Mouse (Mus musculus): ENCODE results near the gene Atad5. TPM values are rescaled to one million over a fixed set of nuclear protein-coding genes. Genes with fewer than 3 reads are reported as not detected.
"Not testable (repeated sequence)": the region's sequence is repeated elsewhere in the genome, so short reads cannot be mapped to it uniquely, and the experiment has no call there.

Atad5 gene
- polyA plus RNA-seq, 2 experiments: 10.9 to 11.6 TPM

- no peaks in the 10 kb centered on the region for H3K27me3 ChIP-seq (ENCODE audit: control insufficient read depth, insufficient read depth, low read length)
- WGBS (ENCODE audit: insufficient replicate concordance): 37% methylated on average over 6 of the region's 6 CpGs
- no peak for DNase-seq (ENCODE audit: low read depth in 3 of 3, low spot score in 3 of 3)
- H3K4me1 ChIP-seq (replicated peaks; ENCODE audit: control insufficient read depth in 2 of 2, insufficient read depth in 2 of 2, low read length in 1 of 2): peaks cover 5 to 13% of the 10 kb centered on the region in 2 experiments
- ATAC-seq (ENCODE audit: insufficient read depth): no peak
- no peaks in the 10 kb centered on the region for H3K36me3 ChIP-seq (replicated peaks; ENCODE audit: control insufficient read depth, insufficient read depth, low read depth)
- TF ChIP-seq EP300 (IDR thresholded peaks at IDR 0.05; ENCODE audit: low read depth) (no peak), CTCF (IDR thresholded peaks at IDR 0.05; ENCODE audit: low read depth) (no peak; the same call in 1 of the 2 replicates)
- H3K9ac ChIP-seq (replicated peaks): no peak overlapping the region
- no peaks in the 10 kb centered on the region for H3K9me3 ChIP-seq (ENCODE audit: control insufficient read depth, low read length)
- H3K27ac ChIP-seq: no peak overlapping the region
- H3K4me2 ChIP-seq (ENCODE audit: low read depth): no peak overlapping the region
- no peak overlapping the region for H3K4me3 ChIP-seq (ENCODE audit: insufficient read depth in 1 of 2, low read depth in 2 of 2, low read length in 2 of 2)
Observed at GRCm38 (mm10) chr11:80147748-80148147, 58.5 kb downstream of the Atad5 start.

- Histone ChIP-seq H3K4me1 (replicated peaks; ENCODE audit: control insufficient read depth in 2 of 2, insufficient read depth in 2 of 2, low read length in 1 of 2) (peaks cover 0 to 11% of the 10 kb centered on the region in 2 experiments; a peak in 2 of 4 replicates), H3K27ac (no peak overlapping the region), H3K9me3 (ENCODE audit: control insufficient read depth, low read length) (no peaks in the 10 kb centered on the region), H3K9ac (replicated peaks) (no peak overlapping the region), H3K27me3 (ENCODE audit: control insufficient read depth, insufficient read depth, low read length) (no peaks in the 10 kb centered on the region), H3K36me3 (replicated peaks; ENCODE audit: control insufficient read depth, insufficient read depth, low read depth) (no peaks in the 10 kb centered on the region), H3K4me3 (ENCODE audit: insufficient read depth in 1 of 2, low read depth in 2 of 2, low read length in 2 of 2) (no peak overlapping the region), H3K4me2 (ENCODE audit: low read depth) (no peak overlapping the region)
- TF ChIP-seq EP300 (IDR thresholded peaks at IDR 0.05; ENCODE audit: low read depth) (no peak), CTCF (IDR thresholded peaks at IDR 0.05; ENCODE audit: low read depth) (no peak)
- no peak for DNase-seq (ENCODE audit: low read depth in 3 of 3, low spot score in 3 of 3)
- 67% methylated on average over 1 of the region's 1 CpGs for WGBS (ENCODE audit: insufficient replicate concordance)
- ATAC-seq (ENCODE audit: insufficient read depth): no peak
Observed at GRCm38 (mm10) chr11:80148313-80148712, 59.1 kb downstream of the Atad5 start.

- not testable (repeated sequence) for H3K4me2 ChIP-seq (ENCODE audit: low read depth); H3K4me3 ChIP-seq (ENCODE audit: insufficient read depth in 1 of 2, low read depth in 2 of 2, low read length in 2 of 2); DNase-seq (ENCODE audit: low read depth in 3 of 3, low spot score in 3 of 3); H3K36me3 ChIP-seq (replicated peaks; ENCODE audit: control insufficient read depth, insufficient read depth, low read depth); H3K27ac ChIP-seq; H3K9ac ChIP-seq (replicated peaks); H3K9me3 ChIP-seq (ENCODE audit: control insufficient read depth, low read length); H3K27me3 ChIP-seq (ENCODE audit: control insufficient read depth, insufficient read depth, low read length); ATAC-seq (ENCODE audit: insufficient read depth)
- peaks cover 4 to 15% of the 10 kb centered on the region in 2 experiments; a peak in 2 of 4 replicates for H3K4me1 ChIP-seq (replicated peaks; ENCODE audit: control insufficient read depth in 2 of 2, insufficient read depth in 2 of 2, low read length in 1 of 2)
- 32% methylated on average over 1 of the region's 4 CpGs for WGBS (ENCODE audit: insufficient replicate concordance)
Observed at GRCm38 (mm10) chr11:80148974-80149373, 59.8 kb downstream of the Atad5 start.

DNA sequence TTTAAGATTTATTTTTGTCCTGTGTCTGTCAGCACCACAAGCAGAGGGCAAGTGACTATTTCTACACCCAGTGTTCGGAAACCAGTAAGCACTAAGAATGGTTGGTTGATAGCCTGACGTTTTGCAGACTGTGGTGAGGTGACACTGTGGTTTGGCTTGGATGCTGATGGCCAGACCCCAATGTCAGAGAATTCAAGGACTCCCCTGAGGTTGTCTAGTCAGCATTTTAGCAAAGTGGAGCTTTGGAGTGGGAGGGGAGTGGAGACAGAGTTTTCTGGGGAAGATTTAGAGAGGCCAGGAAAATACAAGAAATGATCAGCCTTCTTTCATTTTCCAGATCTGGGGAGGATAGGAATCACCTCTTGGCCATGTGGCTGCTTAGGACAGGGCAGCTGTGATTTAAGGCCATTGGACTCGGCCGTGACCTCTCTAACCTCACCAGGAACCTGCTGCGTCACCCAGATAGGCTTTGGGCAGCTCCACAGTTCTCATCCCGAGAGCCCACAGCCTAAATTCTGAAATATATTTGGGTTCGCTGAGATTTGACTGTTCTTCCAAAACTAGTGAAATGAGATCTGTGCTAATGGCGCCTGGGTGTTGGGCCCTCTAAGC, 60.3 kb downstream of the Atad5 start:
- Histone ChIP-seq H3K27ac (no peak overlapping the region), H3K27me3 (ENCODE audit: control insufficient read depth, insufficient read depth, low read length) (peaks cover 7% of the 10 kb centered on the region), H3K4me2 (ENCODE audit: low read depth) (no peak overlapping the region), H3K4me3 (ENCODE audit: insufficient read depth in 1 of 2, low read depth in 2 of 2, low read length in 2 of 2) (no peak overlapping the region), H3K36me3 (replicated peaks; ENCODE audit: control insufficient read depth, insufficient read depth, low read depth) (no peaks in the 10 kb centered on the region), H3K9me3 (ENCODE audit: control insufficient read depth, low read length) (no peaks in the 10 kb centered on the region), H3K4me1 (replicated peaks; ENCODE audit: control insufficient read depth in 2 of 2, insufficient read depth in 2 of 2, low read length in 1 of 2) (peaks cover 4 to 15% of the 10 kb centered on the region in 2 experiments; a peak in 2 of 4 replicates), H3K9ac (replicated peaks) (no peak overlapping the region)
- WGBS (ENCODE audit: insufficient replicate concordance): 51% methylated on average over 8 of the region's 8 CpGs
- DNase-seq (ENCODE audit: low read depth in 3 of 3, low spot score in 3 of 3): no peak
- no peak for ATAC-seq (ENCODE audit: insufficient read depth)
- TF ChIP-seq EP300 (IDR thresholded peaks at IDR 0.05; ENCODE audit: low read depth) (no peak), CTCF (IDR thresholded peaks at IDR 0.05; ENCODE audit: low read depth) (no peak)

GRCm38 (mm10) chr11:80150566-80150965, 61.4 kb downstream of the Atad5 start:
- no peak overlapping the region for H3K4me2 ChIP-seq (ENCODE audit: low read depth)
- no peaks in the 10 kb centered on the region for H3K9me3 ChIP-seq (ENCODE audit: control insufficient read depth, low read length)
- no peaks in the 10 kb centered on the region for H3K36me3 ChIP-seq (replicated peaks; ENCODE audit: control insufficient read depth, insufficient read depth, low read depth)
- H3K4me1 ChIP-seq (replicated peaks; ENCODE audit: control insufficient read depth in 2 of 2, insufficient read depth in 2 of 2, low read length in 1 of 2): peaks cover 4 to 13% of the 10 kb centered on the region in 2 experiments; a peak in 2 of 4 replicates
- WGBS (ENCODE audit: insufficient replicate concordance): 39% methylated on average over 5 of the region's 5 CpGs
- H3K27ac ChIP-seq: no peak overlapping the region
- no peak overlapping the region for H3K4me3 ChIP-seq (ENCODE audit: insufficient read depth in 1 of 2, low read depth in 2 of 2, low read length in 2 of 2)
- H3K9ac ChIP-seq (replicated peaks): no peak overlapping the region
- TF ChIP-seq EP300 (IDR thresholded peaks at IDR 0.05; ENCODE audit: low read depth) (no peak), CTCF (IDR thresholded peaks at IDR 0.05; ENCODE audit: low read depth) (no peak)
- peaks cover 12% of the 10 kb centered on the region for H3K27me3 ChIP-seq (ENCODE audit: control insufficient read depth, insufficient read depth, low read length)
- no peak for DNase-seq (ENCODE audit: low read depth in 3 of 3, low spot score in 3 of 3)
- no peak for ATAC-seq (ENCODE audit: insufficient read depth)

Measured in liver, embryonic 14.5 days (tissue).